Mouse (Mus musculus) telencephalon, adult 2 months (tissue): ENCODE measurements at regions not wholly inside any gene's neighbourhood (a gene's known extent, or its start where the extent isn't known, plus 50 kb on each side); places are given as distances from the start of the nearest gene placed in this dataset.
A peak's percentile ranks its signal among the peaks of the same experiment; 100 is the strongest.

ENCODE experiments used
- DNase-seq: peaks from one replicate; pipeline ENCODE4 v3.0.0-alpha.2; 2011; ENCODE audit warnings: low read depth, low spot score

GRCm38 (mm10) chr16:90666271-90666986 lies 60.8 kb downstream of the Mis18a start:
- peak; percentile 58 for DNase-seq

DNA sequence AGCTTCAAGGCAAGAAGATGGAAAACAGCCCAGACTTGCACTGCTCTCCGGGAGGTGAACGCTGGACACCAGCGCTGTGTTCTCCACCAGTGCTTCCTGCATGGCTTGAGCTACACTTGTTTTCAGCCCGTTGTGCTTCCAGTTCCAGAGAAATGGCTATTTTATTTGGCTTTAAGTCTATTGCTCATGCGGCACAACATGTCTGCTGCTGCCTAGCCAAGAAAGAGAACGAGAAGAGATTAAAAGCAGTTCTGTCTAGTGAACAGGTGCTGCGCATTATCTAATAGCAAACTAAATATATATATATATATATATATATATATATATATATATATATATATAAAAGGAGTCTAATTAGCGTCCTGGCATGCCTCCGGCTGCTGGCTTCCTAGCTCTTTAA lies 63.1 kb downstream of the Mis18a start:
- no peak for DNase-seq

DNA sequence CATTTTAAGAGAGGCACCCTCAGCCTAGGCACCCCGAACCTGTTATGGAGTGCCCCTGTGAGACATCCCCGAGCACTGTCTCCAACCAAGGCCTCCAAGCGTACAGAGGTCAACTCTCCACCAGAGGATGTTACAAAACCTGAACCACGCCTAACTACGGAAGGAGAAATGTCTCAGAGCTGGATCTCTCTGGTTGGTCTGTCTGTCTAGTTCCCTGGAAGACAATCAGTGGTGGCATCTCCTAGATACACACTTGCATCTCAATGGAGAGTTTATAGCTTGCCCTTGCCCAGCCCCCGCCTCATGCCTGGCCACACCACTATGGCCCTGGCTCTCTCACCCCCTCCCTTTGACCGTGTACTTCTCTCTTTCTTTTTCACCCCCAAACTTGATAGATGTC lies 69.2 kb downstream of the Mis18a start:
- DNase-seq: no peak

- DNase-seq: no peak
Observed at GRCm38 (mm10) chr16:90657027-90657426, 70.2 kb downstream of the Mis18a start.

DNA sequence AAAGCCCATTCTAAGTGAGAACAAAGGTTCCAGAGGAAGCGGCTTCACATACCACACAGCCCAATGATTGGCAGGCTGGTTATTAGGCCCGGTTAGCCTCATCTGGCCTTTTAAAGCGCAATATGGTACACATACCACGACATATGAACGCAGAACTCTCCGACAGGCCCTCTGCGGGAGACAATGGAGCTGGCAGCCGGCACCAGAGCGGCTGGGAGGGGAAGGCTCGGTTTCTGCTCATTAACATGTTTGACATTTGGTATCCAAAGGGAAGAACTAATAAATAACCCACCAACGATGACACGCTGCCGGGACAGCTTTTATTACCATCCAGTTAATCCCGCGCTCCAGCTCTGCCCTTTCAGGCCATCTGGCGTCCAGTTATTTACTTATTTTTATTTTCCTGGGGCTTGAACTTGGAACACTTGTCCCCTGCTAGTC lies 70.6 kb downstream of the Mis18a start:
- no peak for DNase-seq

DNA sequence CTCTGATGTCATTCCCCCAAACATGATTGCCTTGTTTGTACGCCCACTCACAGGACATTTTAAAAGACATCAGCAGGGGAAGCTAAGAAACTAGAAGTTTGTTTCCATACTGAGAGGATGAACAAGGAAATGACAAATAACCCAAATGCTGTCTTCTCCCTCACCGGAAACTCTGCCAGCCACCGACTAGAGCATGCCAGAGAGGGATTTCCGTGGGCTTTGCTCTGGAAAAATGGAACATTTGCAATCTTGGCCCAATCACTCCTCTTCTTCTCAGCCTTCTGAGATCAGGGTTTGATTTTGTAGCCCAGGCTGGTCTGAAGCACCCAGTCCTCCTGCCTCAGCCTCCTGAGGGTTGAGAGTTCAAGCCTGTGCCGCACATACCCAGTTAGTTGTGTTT lies 72.4 kb downstream of the Mis18a start:
- no peak for DNase-seq

DNA sequence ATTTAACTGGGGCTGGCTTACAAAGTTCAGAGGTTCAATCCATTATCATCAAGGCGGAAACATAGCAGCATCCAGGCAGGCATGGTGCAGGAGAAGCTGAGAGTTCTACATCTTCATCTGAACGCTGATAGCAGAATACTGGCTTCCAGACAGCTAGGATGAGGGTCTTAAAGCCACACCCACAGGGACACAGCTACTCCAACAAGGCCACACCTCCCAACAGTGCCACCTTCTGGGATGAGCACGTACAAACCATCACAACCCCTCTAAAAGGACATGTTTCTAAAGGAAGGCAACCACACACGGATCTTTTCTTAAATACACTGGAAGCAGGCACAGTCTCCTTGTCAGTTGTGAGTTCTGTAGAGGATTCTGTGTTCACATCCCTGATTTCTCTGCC lies 74.4 kb downstream of the Mis18a start:
- DNase-seq: no peak

- no peak for DNase-seq
Observed at GRCm38 (mm10) chr16:90648161-90648560, 79.0 kb downstream of the Mis18a start.

DNA sequence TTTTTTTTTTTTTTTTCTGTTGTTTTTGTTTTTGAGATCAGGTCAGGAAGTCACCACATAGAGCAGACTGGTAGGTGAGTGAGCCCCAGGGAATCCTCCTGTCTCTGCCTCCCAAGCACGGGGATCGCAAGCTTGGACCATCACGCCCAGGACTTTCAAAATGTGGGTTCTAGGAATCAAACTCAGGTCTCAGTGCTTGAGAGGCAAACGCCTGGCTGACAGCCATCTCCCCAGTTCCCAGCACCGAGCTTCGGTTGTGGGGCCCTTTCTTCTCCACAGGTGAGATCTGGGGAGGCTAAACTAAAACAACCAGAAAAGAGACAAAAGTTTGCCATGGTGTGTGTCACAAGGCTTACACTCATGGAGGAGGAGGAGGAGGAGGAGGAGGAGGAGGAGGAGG lies 84.5 kb downstream of the Mis18a start:
- DNase-seq: no peak

DNA sequence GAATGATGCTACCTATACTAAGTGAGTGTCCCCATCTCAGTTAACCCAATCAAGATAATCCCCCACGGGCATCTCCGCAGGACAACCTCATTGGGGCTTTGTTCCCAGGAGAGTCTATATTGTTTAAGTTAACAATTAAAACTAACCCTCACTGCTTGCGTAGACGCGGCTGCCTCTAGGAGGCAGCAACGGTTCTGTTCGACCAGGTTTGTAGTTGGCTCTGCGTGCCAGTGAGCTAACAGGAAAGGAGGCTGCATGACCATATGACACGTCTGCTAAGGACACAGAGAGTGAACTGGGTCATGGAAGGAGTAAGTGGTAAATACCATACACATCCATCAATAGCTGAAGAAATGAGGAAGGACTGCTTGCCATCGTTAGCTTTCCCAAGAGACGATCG lies 92.0 kb downstream of the Mis18a start:
- no peak for DNase-seq

DNA sequence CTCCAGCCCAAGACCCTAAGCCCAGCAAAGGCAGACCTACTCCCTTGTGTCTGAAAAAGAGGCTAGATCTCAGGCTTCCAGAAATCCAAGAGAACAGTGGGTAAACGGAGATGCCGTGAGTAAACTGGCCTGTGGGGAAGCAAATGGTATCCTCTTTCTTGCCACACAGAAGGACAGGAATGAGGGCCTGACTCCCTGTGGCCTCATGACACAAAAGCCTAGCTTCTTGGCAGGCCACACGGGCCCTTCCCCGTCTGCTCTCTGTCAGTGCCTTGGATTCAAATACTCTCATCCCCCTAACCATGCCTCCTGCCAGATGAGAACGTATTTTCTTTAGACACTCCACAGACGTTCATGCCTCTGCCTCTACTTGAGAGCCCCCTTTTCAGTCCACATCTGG lies 97.2 kb downstream of the Mis18a start:
- no peak for DNase-seq

GRCm38 (mm10) chr16:90629121-90629930 lies 97.9 kb downstream of the Mis18a start:
- peak; percentile 43 for DNase-seq

DNA sequence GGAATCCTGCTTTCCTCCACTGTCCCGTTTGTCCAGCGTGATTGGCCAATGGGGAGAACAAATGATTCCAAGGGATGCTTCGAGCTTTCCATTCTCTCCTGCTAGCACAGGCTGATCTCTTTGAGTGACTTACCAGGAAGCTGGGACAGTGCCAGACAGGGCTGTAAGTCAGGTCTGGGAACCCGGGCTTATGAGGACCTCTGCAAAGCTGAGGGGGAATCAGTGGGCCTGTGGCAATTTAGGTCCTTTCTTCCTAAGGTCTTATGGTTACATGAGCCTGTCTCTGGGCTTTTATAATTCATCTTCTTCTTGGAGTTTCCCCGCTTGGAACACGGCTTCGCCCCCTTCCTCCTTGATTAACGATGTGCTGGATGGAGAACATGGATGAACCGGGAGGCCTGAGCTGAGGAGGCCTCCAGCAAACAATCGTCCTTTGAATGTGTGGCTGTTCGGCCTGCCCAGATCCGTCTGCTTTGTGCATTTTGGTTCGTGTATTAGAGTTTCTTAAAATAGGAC lies 98.5 kb downstream of the Mis18a start:
- no peak for DNase-seq

DNA sequence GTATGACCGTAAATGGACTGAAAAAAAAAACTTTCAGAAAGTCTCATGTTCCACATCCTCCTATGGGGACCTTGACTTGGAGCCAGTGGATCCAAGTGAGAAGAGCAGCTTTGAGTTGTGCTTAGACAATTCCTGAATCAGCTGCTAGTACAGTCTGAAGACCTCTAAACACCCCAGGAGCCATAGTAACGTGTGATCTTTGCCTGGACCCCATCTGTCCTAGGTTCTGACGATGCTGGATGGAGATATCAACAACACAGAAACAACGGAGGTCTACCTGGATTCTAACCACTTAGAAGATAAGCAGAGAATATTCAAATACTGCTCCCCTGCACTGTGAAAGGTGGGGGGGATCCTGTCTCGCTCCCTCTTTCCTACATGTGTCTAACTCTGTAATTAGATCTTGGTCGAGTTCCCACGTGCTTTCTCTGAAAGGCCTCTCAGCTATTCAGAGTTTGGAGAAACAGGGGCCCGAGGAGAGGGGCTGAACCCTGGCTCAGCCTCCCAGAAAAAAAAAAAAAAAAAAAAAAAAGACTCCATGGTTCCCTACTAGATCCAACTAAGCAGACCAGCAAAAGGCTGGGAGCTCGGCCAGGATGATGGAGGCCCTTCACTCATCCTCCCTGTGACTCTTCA lies 101.1 kb downstream of the Mis18a start:
- no peak for DNase-seq

- no peak for DNase-seq
Observed at GRCm38 (mm10) chr16:90625301-90626034, 101.7 kb downstream of the Mis18a start.

GRCm38 (mm10) chr16:90624039-90624625 lies 103.1 kb downstream of the Mis18a start:
- no peak for DNase-seq

GRCm38 (mm10) chr16:90622677-90623225 lies 104.5 kb downstream of the Mis18a start:
- no peak for DNase-seq

DNA sequence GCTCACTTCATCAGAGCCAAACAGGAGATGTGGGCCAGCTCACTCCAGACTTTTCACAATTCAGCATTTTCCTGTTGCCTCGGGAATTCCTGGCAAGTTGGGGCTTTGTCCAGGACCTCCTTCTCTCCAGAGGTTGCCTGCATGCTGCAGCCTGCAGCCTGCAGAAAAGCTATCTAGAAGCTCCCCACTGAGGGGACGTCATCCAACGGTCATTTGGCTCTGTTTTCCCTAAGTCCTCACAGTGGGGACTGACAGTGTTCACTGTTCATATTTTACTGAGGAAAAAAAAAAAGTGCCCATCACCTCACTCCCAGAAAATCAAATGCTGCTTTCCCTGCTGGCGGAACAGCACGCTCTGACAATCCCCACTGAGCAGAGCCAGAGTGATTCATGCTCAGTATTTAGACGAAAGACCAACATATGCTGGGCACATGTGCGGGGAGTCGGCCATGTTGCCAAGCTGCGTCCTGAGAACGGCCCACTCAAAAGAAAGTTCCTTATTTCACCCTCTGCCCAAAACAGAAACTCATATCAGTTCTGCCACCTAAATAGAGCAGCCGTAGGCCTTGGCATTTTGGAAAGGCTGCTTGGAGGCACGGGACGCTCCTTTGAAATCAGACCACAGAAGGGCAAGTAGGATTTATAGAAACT lies 105.3 kb downstream of the Mis18a start:
- peak; percentile 94 for DNase-seq

DNA sequence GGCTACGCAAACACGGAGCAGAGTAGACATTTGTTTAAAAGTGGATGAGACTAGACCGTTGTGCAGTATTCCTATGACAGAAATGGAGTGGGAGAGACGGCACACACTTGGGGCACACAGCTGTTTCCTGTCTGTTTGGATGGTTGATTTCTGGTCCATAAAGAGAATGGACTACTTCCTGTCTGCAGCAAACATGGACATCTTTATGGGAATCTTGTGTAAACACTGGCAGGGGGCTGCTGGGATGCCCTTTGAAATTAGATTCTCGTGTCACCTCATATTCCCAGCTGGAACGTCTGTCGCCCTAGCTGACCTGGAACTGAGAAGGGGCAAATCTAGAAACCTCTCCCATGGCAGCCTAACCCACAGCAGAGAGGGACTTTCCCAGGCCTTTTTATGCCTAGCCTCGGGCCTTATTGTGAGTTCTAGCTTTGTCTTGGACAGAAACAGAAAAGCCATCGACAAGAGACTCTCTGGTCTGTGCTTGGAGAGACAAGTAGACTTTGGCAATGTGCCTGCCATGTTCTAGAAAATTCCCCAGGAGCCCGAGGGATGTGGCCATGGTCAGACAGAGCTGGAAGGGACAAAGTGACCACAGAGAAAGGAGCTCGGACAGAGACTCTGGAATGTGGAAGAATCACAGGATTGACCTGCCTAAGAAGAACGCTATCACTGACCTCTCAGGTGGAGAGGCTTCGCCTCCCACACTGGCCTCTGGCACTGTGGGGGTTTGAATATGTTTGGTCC lies 107.5 kb downstream of the Mis18a start:
- DNase-seq: no peak

DNA sequence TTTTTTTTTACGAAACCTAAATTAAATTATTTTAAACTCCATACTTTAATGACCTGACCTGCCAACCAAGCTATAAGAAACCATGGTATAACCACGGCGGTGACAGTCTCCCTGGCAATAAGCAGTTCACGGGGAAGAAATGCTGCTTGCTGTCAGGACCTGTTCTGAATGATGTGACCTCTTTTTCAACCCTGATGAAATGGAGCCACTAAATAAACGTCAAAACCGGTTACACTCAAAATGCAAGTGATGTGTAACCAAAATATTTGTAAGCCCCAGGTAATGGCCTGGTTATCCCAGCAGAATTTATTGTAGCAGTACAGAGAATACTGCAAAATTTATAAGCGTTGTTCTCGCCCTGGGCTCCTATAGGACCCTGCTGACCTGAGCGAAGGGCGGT lies 111.4 kb downstream of the Mis18a start:
- DNase-seq: no peak
